Mouse (Mus musculus) ES-E14 (cell line): ENCODE data around the gene Foxp4. TPM values are rescaled to one million over a fixed set of nuclear protein-coding genes. Genes with fewer than 3 reads are reported as not detected.
A peak's percentile ranks its signal among the peaks of the same experiment; 100 is the strongest.

Experiments used
- DNase-seq: peaks from one replicate; pipeline ENCODE4 v3.0.0-alpha.2; 2013; ENCODE audit warnings: low read depth, low spot score
- H3K27ac ChIP-seq: 2 replicates; pipeline ENCODE4 v1.5.1; 2012; ENCODE audit warnings: low read depth, mild to moderate bottlenecking, low read length, moderate library complexity, mixed read lengths; ENCODE audit not compliant: poor library complexity, insufficient read depth, severe bottlenecking
- H3K36me3 ChIP-seq: 2 replicates; pipeline ENCODE4 v1.6.1; 2012; ENCODE audit warnings: mild to moderate bottlenecking, low read length, moderate library complexity, mixed read lengths; ENCODE audit not compliant: control insufficient read depth, poor library complexity, insufficient read depth, severe bottlenecking
- H3K4me1 ChIP-seq, 2 experiments: fragments of 150-350 bp in 1 of 2; sonication (generic) in 1 of 2; 2 replicates each; pipeline ENCODE4 v1.6.1; 2012; ENCODE audit warnings: low read length in 2 of 2, mild to moderate bottlenecking in 1 of 2, mixed read lengths in 1 of 2; ENCODE audit not compliant: control insufficient read depth in 2 of 2, insufficient read depth in 2 of 2, poor library complexity in 1 of 2
- H3K4me3 ChIP-seq, 2 experiments: fragments of 150-350 bp in 1 of 2; sonication (generic) in 1 of 2; 2 replicates each; pipeline ENCODE4 v1.5.1; 2012; ENCODE audit warnings: low read length in 2 of 2, low read depth in 1 of 2, mild to moderate bottlenecking in 1 of 2, mixed read lengths in 1 of 2; ENCODE audit not compliant: insufficient read depth in 1 of 2, poor library complexity in 1 of 2, severe bottlenecking in 1 of 2
- H3K9ac ChIP-seq: 2 replicates; pipeline ENCODE4 v1.6.1; 2012; ENCODE audit warnings: low read depth, mild to moderate bottlenecking, low read length, mixed read lengths; ENCODE audit not compliant: poor library complexity, insufficient read depth, severe bottlenecking
- H3K9me3 ChIP-seq: fragments of 150-350 bp; sonication (generic); 2 replicates; pipeline ENCODE4 v1.6.1; 2012; ENCODE audit warnings: low read depth, mild to moderate bottlenecking, low read length; ENCODE audit not compliant: control insufficient read depth, insufficient read depth
- CHD2 ChIP-seq: IDR thresholded peaks from 2 replicates; pipeline ENCODE4 v1.6.1; 2014; ENCODE audit warnings: mild to moderate bottlenecking, low read depth, low read length, inconsistent platforms
- HCFC1 ChIP-seq: IDR thresholded peaks from 2 replicates; pipeline ENCODE4 v1.6.1; 2012; ENCODE audit warnings: low read length, inconsistent platforms, borderline replicate concordance; ENCODE audit not compliant: insufficient read depth
- MAFK ChIP-seq: IDR thresholded peaks from 2 replicates; pipeline ENCODE4 v1.6.1; 2014; ENCODE audit warnings: mild to moderate bottlenecking, low read depth, low read length, inconsistent platforms; ENCODE audit not compliant: insufficient read depth
- ZC3H11A ChIP-seq: IDR thresholded peaks from 2 replicates; pipeline ENCODE4 v1.6.1; 2012; ENCODE audit warnings: low read depth, mild to moderate bottlenecking, inconsistent platforms, low read length, borderline replicate concordance
- ZNF384 ChIP-seq: IDR thresholded peaks from 2 replicates; pipeline ENCODE4 v1.6.1; 2012; ENCODE audit warnings: low read depth, low read length, inconsistent platforms
- in situ Hi-C, 2 experiments: fragments of 600-800 bp; cut with MboI; formaldehyde crosslinking; loops; one replicate each; pipeline ENCODE4 v1.15.1; 2025; ENCODE audit warnings: low sequenced_read_pairs in 2 of 2, inconsistent platforms in 1 of 2; ENCODE audit not compliant: unreplicated experiment in 2 of 2
- total RNA-seq: library from RNA; depleted of rRNA; stranded (reverse); fragments of 300-350 nt; gene quantifications from 2 replicates; pipeline ENCODE4 v1.2.3, GENCODE M21; 2012

Foxp4 gene
- total RNA-seq, 1 experiment: 25.2 TPM

GRCm38 (mm10) chr17:47951452-47951851, 27.0 kb upstream of the Foxp4 start:
- no peak for DNase-seq
- peaks cover 17 to 25% of the 10 kb centered on the region in 2 experiments for H3K4me1 ChIP-seq
- no peaks in the 10 kb centered on the region for H3K36me3 ChIP-seq
- in situ Hi-C loops: no loop called here
- H3K4me3 ChIP-seq: no peak overlapping the region
- H3K9ac ChIP-seq: no peak overlapping the region
- TF ChIP-seq ZNF384 (no peak), MAFK (no peak), HCFC1 (no peak), CHD2 (no peak), ZC3H11A (no peak)
- no peaks in the 10 kb centered on the region for H3K9me3 ChIP-seq
- no peak overlapping the region for H3K27ac ChIP-seq

DNA sequence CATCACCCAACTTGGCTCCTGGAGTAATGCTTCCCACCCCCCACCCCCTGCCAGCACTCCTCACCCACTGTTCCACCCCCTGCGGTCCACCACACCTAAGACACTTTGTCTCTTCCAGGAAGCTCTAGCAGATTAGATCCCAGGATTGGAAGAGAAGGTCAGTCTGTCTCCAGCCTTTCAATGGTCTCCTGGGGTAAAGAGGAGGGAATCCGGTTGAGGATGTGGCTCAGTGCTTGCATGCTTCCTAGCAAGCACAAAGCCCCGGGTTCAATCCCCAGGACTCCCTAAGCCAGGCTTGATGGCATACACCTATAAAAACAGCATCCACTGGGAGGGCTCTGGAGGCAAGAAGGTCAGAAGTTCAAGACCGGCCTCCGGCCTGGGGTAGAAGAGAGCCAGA, 26.4 kb upstream of the Foxp4 start:
- in situ Hi-C loops: no loop called here
- no peak overlapping the region; the same call in 1 of the 2 replicates for H3K27ac ChIP-seq
- no peak overlapping the region for H3K9ac ChIP-seq
- no peaks in the 10 kb centered on the region for H3K9me3 ChIP-seq
- peaks cover 16 to 26% of the 10 kb centered on the region in 2 experiments for H3K4me1 ChIP-seq
- DNase-seq: no peak
- TF ChIP-seq MAFK (no peak), ZC3H11A (no peak), HCFC1 (no peak), CHD2 (no peak), ZNF384 (no peak)
- H3K4me3 ChIP-seq: no peak overlapping the region
- no peaks in the 10 kb centered on the region for H3K36me3 ChIP-seq

GRCm38 (mm10) chr17:47949441-47949840, 25.0 kb upstream of the Foxp4 start:
- no peak for DNase-seq
- TF ChIP-seq CHD2: no peak
- no peak for TF ChIP-seq MAFK
- TF ChIP-seq HCFC1: no peak
- no peak for TF ChIP-seq ZC3H11A
- no peak for TF ChIP-seq ZNF384
- Histone ChIP-seq H3K9me3 (no peaks in the 10 kb centered on the region), H3K27ac (no peak overlapping the region), H3K4me1 (peaks cover 13 to 24% of the 10 kb centered on the region in 2 experiments), H3K9ac (no peak overlapping the region), H3K36me3 (no peaks in the 10 kb centered on the region), H3K4me3 (no peak overlapping the region)
- in situ Hi-C loops: no loop called here

DNA sequence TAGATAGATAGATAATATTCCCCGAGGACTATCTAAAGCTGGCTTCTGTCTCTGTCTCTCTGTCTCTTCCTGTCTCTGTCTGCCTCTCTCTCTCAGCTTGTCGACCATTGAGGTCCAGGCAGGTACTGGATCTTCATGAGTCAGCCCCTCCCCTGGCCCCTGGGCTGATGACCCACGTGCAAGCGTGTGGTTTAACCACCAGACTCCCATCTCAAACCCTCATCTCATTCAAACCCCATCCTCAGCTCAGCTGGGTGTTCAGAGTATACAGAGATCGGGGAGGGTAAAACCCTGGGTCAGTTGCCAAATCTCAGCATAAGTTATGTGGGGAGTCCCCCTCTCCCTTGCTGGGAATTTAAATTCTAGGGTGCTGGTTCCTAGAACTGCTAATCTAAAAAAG, 24.3 kb upstream of the Foxp4 start:
- no peaks in the 10 kb centered on the region for H3K9me3 ChIP-seq
- H3K9ac ChIP-seq: no peak overlapping the region
- in situ Hi-C loops: no loop called here
- DNase-seq: no peak
- no peaks in the 10 kb centered on the region for H3K36me3 ChIP-seq
- H3K4me1 ChIP-seq: peaks cover 13 to 22% of the 10 kb centered on the region in 2 experiments
- TF ChIP-seq CHD2 (no peak), ZC3H11A (no peak), MAFK (no peak), HCFC1 (no peak), ZNF384 (no peak)
- H3K27ac ChIP-seq: no peak overlapping the region
- H3K4me3 ChIP-seq: no peak overlapping the region

GRCm38 (mm10) chr17:47946921-47947420, 22.5 kb upstream of the Foxp4 start:
- Histone ChIP-seq H3K9ac (peak overlapping the region; percentile 47; the same call in 1 of the 2 replicates), H3K4me3 (peak overlapping the region; percentile 35 to 49; a peak in 3 of 4 replicates), H3K4me1 (peaks cover 5 to 10% of the 10 kb centered on the region in 2 experiments; a peak in 3 of 4 replicates), H3K9me3 (no peaks in the 10 kb centered on the region), H3K27ac (peak overlapping the region; percentile 21; the same call in 1 of the 2 replicates), H3K36me3 (no peaks in the 10 kb centered on the region)
- TF ChIP-seq ZC3H11A: no peak
- TF ChIP-seq MAFK: no peak
- TF ChIP-seq HCFC1: no peak
- TF ChIP-seq CHD2: no peak
- TF ChIP-seq ZNF384: no peak
- in situ Hi-C loops: no loop called here
- no peak for DNase-seq
